Mouse (Mus musculus): ENCODE results near the gene Zfp451. TPM values are rescaled to one million over a fixed set of nuclear protein-coding genes. Genes with fewer than 3 reads are reported as not detected.
A peak's percentile ranks its signal among the peaks of the same experiment; 100 is the strongest.
"Not testable (repeated sequence)": the region's sequence is repeated elsewhere in the genome, so short reads cannot be mapped to it uniquely, and the experiment has no call there.

The Zfp451 gene
- polyA plus RNA-seq, 1 experiment = 3.3 TPM

- no peak for TF ChIP-seq CTCF (IDR thresholded peaks at IDR 0.05; ENCODE audit: extremely low read depth, insufficient read depth, insufficient read length, insufficient replicate concordance)
- no peak for TF ChIP-seq POLR2A (IDR thresholded peaks at IDR 0.05; ENCODE audit: low read depth, low read length)
- H3K27ac ChIP-seq (ENCODE audit: insufficient read depth, low read length) = no peak overlapping the region
- H3K36me3 ChIP-seq (ENCODE audit: control insufficient read depth, insufficient read depth, low read length) = no peaks in the 10 kb centered on the region
- DNase-seq (ENCODE audit: low read depth in 1 of 2, low spot score in 2 of 2) = no peak
- peaks cover 6% of the 10 kb centered on the region for H3K4me1 ChIP-seq (ENCODE audit: control insufficient read depth, insufficient read depth, insufficient read length)
- WGBS = 93% methylated on average over 17 of the region's 17 CpGs
- H3K4me3 ChIP-seq (ENCODE audit: extremely low read depth, insufficient read depth, insufficient read length) = no peak overlapping the region
- H3K27me3 ChIP-seq (ENCODE audit: control insufficient read depth, insufficient read depth, low read length) = no peaks in the 10 kb centered on the region
These were observed 60.3 kb downstream of the Zfp451 start for GRCm38 (mm10) chr1:33754089-33754488.

DNA sequence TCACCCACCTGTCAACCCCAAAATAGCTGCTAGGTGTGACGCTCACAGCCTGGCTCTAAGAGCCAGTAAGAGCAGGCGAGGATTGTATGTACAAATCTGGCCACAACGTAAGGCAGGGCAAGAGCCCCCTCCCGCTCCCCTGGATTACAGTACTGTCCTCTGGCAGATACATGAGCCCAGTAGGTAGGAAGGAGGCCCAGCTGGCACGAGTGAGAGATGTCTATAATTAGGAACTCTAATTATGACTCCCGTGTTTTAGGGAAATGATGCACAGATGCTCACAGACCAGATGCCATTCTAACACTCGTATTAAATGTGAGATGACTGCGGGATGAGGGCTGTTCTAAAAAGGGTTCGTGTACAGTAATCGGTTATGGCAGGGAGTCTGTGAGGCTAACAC lies 63.1 kb downstream of the Zfp451 start:
- Histone ChIP-seq H3K4me3 (ENCODE audit: extremely low read depth, insufficient read depth, insufficient read length) (no peak overlapping the region), H3K27ac (ENCODE audit: insufficient read depth, low read length) (no peak overlapping the region), H3K27me3 (ENCODE audit: control insufficient read depth, insufficient read depth, low read length) (no peaks in the 10 kb centered on the region), H3K36me3 (ENCODE audit: control insufficient read depth, insufficient read depth, low read length) (no peaks in the 10 kb centered on the region), H3K4me1 (ENCODE audit: control insufficient read depth, insufficient read depth, insufficient read length) (no peaks in the 10 kb centered on the region)
- DNase-seq (ENCODE audit: low read depth in 1 of 2, low spot score in 2 of 2) = no peak
- TF ChIP-seq POLR2A (IDR thresholded peaks at IDR 0.05; ENCODE audit: low read depth, low read length) = no peak
- TF ChIP-seq CTCF (IDR thresholded peaks at IDR 0.05; ENCODE audit: extremely low read depth, insufficient read depth, insufficient read length, insufficient replicate concordance) = no peak
- 84% methylated on average over 10 of the region's 10 CpGs for WGBS

GRCm38 (mm10) chr1:33749709-33750108 lies 64.7 kb downstream of the Zfp451 start:
- WGBS = 76% methylated on average over 4 of the region's 4 CpGs
- H3K4me3 ChIP-seq (ENCODE audit: extremely low read depth, insufficient read depth, insufficient read length); H3K4me1 ChIP-seq (ENCODE audit: control insufficient read depth, insufficient read depth, insufficient read length); H3K27ac ChIP-seq (ENCODE audit: insufficient read depth, low read length); H3K36me3 ChIP-seq (ENCODE audit: control insufficient read depth, insufficient read depth, low read length); DNase-seq (ENCODE audit: low read depth in 1 of 2, low spot score in 2 of 2); H3K27me3 ChIP-seq (ENCODE audit: control insufficient read depth, insufficient read depth, low read length): not testable (repeated sequence)

GRCm38 (mm10) chr1:33749109-33749508 lies 65.3 kb downstream of the Zfp451 start:
- WGBS = 98% methylated on average over 11 of the region's 11 CpGs
- Histone ChIP-seq H3K4me3 (ENCODE audit: extremely low read depth, insufficient read depth, insufficient read length) (no peak overlapping the region), H3K27ac (ENCODE audit: insufficient read depth, low read length) (no peak overlapping the region), H3K27me3 (ENCODE audit: control insufficient read depth, insufficient read depth, low read length) (no peaks in the 10 kb centered on the region), H3K36me3 (ENCODE audit: control insufficient read depth, insufficient read depth, low read length) (no peaks in the 10 kb centered on the region), H3K4me1 (ENCODE audit: control insufficient read depth, insufficient read depth, insufficient read length) (no peaks in the 10 kb centered on the region)
- TF ChIP-seq POLR2A (IDR thresholded peaks at IDR 0.05; ENCODE audit: low read depth, low read length) (no peak), CTCF (IDR thresholded peaks at IDR 0.05; ENCODE audit: extremely low read depth, insufficient read depth, insufficient read length, insufficient replicate concordance) (no peak)
- DNase-seq (ENCODE audit: low read depth in 1 of 2, low spot score in 2 of 2) = no peak

GRCm38 (mm10) chr1:33745901-33746300 lies 68.5 kb downstream of the Zfp451 start:
- no peaks in the 10 kb centered on the region for H3K27me3 ChIP-seq (ENCODE audit: control insufficient read depth, insufficient read depth, low read length)
- WGBS = 94% methylated on average over 4 of the region's 4 CpGs
- no peak overlapping the region for H3K4me3 ChIP-seq (ENCODE audit: extremely low read depth, insufficient read depth, insufficient read length)
- H3K27ac ChIP-seq (ENCODE audit: insufficient read depth, low read length) = no peak overlapping the region
- H3K36me3 ChIP-seq (ENCODE audit: control insufficient read depth, insufficient read depth, low read length) = no peaks in the 10 kb centered on the region
- DNase-seq (ENCODE audit: low read depth in 1 of 2, low spot score in 2 of 2) = no peak
- H3K4me1 ChIP-seq (ENCODE audit: control insufficient read depth, insufficient read depth, insufficient read length) = no peaks in the 10 kb centered on the region
- TF ChIP-seq POLR2A (IDR thresholded peaks at IDR 0.05; ENCODE audit: low read depth, low read length) = no peak
- no peak for TF ChIP-seq CTCF (IDR thresholded peaks at IDR 0.05; ENCODE audit: extremely low read depth, insufficient read depth, insufficient read length, insufficient replicate concordance)

- DNase-seq (ENCODE audit: low read depth in 1 of 2, low spot score in 2 of 2); H3K4me3 ChIP-seq (ENCODE audit: extremely low read depth, insufficient read depth, insufficient read length); H3K4me1 ChIP-seq (ENCODE audit: control insufficient read depth, insufficient read depth, insufficient read length); H3K27ac ChIP-seq (ENCODE audit: insufficient read depth, low read length); H3K36me3 ChIP-seq (ENCODE audit: control insufficient read depth, insufficient read depth, low read length); H3K27me3 ChIP-seq (ENCODE audit: control insufficient read depth, insufficient read depth, low read length): not testable (repeated sequence)
- WGBS = 94% methylated on average over 9 of the region's 9 CpGs
These were observed 69.6 kb downstream of the Zfp451 start for GRCm38 (mm10) chr1:33744815-33745214.

DNA sequence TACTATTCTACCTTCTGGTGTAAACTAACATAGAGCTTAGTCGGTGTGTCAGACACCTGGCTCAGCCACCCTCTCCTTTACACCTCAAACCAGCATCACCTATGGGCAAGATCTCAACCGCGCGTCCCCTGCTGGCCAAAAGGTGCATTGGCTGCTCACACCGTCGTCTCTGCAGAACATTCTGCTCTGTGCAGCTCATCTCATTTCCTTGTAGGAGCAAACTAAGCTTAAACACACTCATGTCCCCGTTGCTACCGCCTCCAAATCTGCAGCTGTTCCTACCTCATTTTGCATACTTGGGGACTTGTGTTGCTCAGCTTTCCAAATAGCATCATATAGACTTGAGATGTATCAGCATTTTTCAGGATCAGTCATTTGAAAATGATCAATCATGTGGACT lies 71.5 kb downstream of the Zfp451 start:
- no peak overlapping the region for H3K27ac ChIP-seq (ENCODE audit: insufficient read depth, low read length)
- peak; percentile 75 for TF ChIP-seq CTCF (IDR thresholded peaks at IDR 0.05; ENCODE audit: extremely low read depth, insufficient read depth, insufficient read length, insufficient replicate concordance)
- no peak for TF ChIP-seq POLR2A (IDR thresholded peaks at IDR 0.05; ENCODE audit: low read depth, low read length)
- WGBS = 26% methylated on average over 8 of the region's 8 CpGs
- no peaks in the 10 kb centered on the region for H3K36me3 ChIP-seq (ENCODE audit: control insufficient read depth, insufficient read depth, low read length)
- H3K27me3 ChIP-seq (ENCODE audit: control insufficient read depth, insufficient read depth, low read length) = no peaks in the 10 kb centered on the region
- DNase-seq (ENCODE audit: low read depth in 1 of 2, low spot score in 2 of 2) = peak in 1 of 2 experiments; percentile 20
- H3K4me3 ChIP-seq (ENCODE audit: extremely low read depth, insufficient read depth, insufficient read length) = no peak overlapping the region
- no peaks in the 10 kb centered on the region for H3K4me1 ChIP-seq (ENCODE audit: control insufficient read depth, insufficient read depth, insufficient read length)
